Mouse (Mus musculus) heart, postnatal 0 days (tissue): ENCODE measurements around the gene 2310011J03Rik.

Experiments
- CTCF ChIP-seq: IDR thresholded peaks from 2 replicates; pipeline ENCODE4 v1.5.1; 2016; ENCODE audit warnings: antibody characterized with exemption, control low read depth, low read depth
- EP300 ChIP-seq: IDR thresholded peaks from 2 replicates; pipeline ENCODE4 v1.6.1; 2016; ENCODE audit warnings: antibody characterized with exemption, low read depth

- TF ChIP-seq CTCF (peak; percentile 94), EP300 (no peak)
These were observed 30.0 kb upstream of the 2310011J03Rik start for GRCm38 (mm10) chr10:80350292-80350691.
